Mouse (Mus musculus): ENCODE measurements around the gene Lclat1. TPM values are rescaled to one million over a fixed set of nuclear protein-coding genes. Genes with fewer than 3 reads are reported as not detected.
A peak's percentile ranks its signal among the peaks of the same experiment; 100 is the strongest.

Lclat1 gene
- polyA plus RNA-seq (2012; ENCODE audit: insufficient read depth, insufficient read length, missing spikeins), result 9.6 and 12.0 TPM in 2 replicates

DNA sequence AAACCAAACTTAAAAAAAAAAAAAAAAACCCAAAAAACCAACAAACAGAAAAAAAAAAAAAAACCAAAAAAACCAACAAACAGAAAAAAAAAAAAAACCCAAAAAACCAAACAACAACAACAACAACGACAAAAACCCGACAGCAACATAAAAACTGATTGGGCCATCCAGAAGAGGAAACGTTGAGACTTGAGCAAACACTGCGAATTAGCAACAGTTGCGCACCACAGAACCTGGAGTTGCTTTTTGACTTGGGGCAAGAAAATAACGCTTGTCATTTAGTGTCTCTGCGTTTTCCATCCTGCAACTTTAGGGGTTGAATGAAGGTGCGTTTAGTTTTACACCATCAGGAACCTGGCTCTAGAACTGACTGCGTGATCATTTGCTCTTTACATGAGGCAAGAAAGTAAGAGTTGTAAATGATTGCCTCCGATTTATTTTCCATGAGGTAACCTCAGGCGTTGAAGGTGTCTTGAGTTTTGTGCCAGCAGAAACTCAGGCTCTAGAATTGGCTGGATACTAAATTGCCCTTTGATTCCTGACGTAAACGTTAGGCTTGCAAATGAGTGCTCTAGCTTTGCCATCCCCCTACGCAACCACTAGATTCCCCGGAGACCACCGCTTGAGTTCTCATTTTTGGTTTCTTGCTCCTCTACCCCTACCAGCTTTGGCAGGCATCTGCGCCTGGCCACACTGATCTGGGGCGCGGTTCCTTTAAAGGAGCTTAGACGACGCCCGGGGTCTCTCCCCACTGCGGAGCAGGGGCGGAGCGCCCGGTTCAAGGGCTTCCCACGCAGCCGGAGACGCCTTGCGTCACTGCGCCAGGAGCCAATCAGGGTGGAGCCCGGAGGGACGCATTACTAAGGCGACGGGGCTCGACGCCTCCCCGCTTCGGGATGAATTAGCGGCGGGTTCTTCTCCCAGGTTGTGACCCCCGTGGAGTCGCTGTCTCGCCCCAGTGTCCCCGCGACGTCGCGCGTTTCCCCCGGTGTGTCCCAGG lies at the start of gene Lclat1:
Lclat1 (plus strand) TSS at position 828 of the 1,000 bp plus-strand sequence.
- Histone ChIP-seq H3K4me3 (ENCODE audit: insufficient read depth, low read length) (peak within 1 kb of the TSS; percentile 59), H3K4me1 (ENCODE audit: control insufficient read depth, insufficient read depth, low read length) (peaks cover 9% of the 10 kb centered on the region), H3K27ac (ENCODE audit: insufficient read depth, low read depth, low read length) (no peak within 1 kb of the TSS)
- TF ChIP-seq CTCF (IDR thresholded peaks at IDR 0.05; ENCODE audit: low read depth, low read length) (no peak), POLR2A (IDR thresholded peaks at IDR 0.05; ENCODE audit: borderline replicate concordance, low read depth, low read length) (no peak)

DNA sequence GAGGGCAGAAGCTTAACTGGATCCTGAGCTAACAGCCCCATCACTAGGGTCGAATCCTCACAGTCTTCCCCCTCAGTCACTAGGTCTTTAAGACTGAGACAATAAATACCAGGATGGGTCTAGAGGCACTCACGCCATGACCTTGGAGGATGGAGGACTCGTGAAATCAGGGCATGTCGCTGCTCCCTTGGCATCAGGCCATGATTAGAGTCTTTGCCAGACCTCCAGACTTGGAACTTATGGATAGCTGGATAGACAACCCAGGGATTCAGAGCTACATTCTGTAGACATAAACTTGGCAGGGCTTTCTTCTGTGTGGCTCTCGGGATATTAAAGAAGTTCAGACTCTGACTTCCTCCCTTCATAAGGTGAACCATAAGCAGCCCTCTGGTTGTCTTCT lies 49.5 kb upstream of the Lclat1 start:
- Histone ChIP-seq H3K4me1 (ENCODE audit: control insufficient read depth, insufficient read depth, low read length) (no peaks in the 10 kb centered on the region), H3K4me3 (ENCODE audit: insufficient read depth, low read length) (no peak overlapping the region), H3K27ac (ENCODE audit: insufficient read depth, low read depth, low read length) (no peak overlapping the region)
- TF ChIP-seq POLR2A (IDR thresholded peaks at IDR 0.05; ENCODE audit: borderline replicate concordance, low read depth, low read length), result no peak
- TF ChIP-seq CTCF (IDR thresholded peaks at IDR 0.05; ENCODE audit: low read depth, low read length), result no peak

GRCm38 (mm10) chr17:73060224-73060896 lies 47.4 kb upstream of the Lclat1 start:
- no peaks in the 10 kb centered on the region for H3K4me1 ChIP-seq (ENCODE audit: control insufficient read depth, insufficient read depth, low read length)
- no peak overlapping the region for H3K27ac ChIP-seq (ENCODE audit: insufficient read depth, low read depth, low read length)
- H3K4me3 ChIP-seq (ENCODE audit: insufficient read depth, low read length), result no peak overlapping the region
- TF ChIP-seq CTCF (IDR thresholded peaks at IDR 0.05; ENCODE audit: low read depth, low read length), result no peak
- no peak for TF ChIP-seq POLR2A (IDR thresholded peaks at IDR 0.05; ENCODE audit: borderline replicate concordance, low read depth, low read length)

DNA sequence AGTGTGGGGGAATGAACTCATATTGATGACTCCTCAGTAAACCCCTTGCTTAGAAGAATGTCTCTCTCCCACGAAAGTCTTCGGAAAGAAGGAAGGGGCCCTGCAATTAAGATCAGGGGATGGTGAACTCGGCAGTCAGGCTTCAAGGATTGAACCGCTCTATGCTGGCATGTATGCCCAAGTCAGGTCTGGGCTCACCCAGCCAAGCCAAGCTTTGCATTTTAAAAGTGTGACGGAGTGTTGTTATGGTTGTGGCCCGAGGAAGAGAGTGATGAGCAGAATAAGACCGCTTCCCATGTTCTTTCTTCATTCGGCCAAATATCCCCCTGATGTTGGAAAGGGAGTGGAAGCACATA lies 46.9 kb upstream of the Lclat1 start:
- Histone ChIP-seq H3K4me3 (ENCODE audit: insufficient read depth, low read length) (no peak overlapping the region), H3K4me1 (ENCODE audit: control insufficient read depth, insufficient read depth, low read length) (no peaks in the 10 kb centered on the region), H3K27ac (ENCODE audit: insufficient read depth, low read depth, low read length) (no peak overlapping the region)
- no peak for TF ChIP-seq CTCF (IDR thresholded peaks at IDR 0.05; ENCODE audit: low read depth, low read length)
- no peak for TF ChIP-seq POLR2A (IDR thresholded peaks at IDR 0.05; ENCODE audit: borderline replicate concordance, low read depth, low read length)

- Histone ChIP-seq H3K4me3 (ENCODE audit: insufficient read depth, low read length) (no peak overlapping the region), H3K27ac (ENCODE audit: insufficient read depth, low read depth, low read length) (no peak overlapping the region), H3K4me1 (ENCODE audit: control insufficient read depth, insufficient read depth, low read length) (peaks cover 12% of the 10 kb centered on the region)
- TF ChIP-seq POLR2A (IDR thresholded peaks at IDR 0.05; ENCODE audit: borderline replicate concordance, low read depth, low read length), result no peak
- TF ChIP-seq CTCF (IDR thresholded peaks at IDR 0.05; ENCODE audit: low read depth, low read length), result no peak
Measured at GRCm38 (mm10) chr17:73062701-73063100, 45.1 kb upstream of the Lclat1 start.

DNA sequence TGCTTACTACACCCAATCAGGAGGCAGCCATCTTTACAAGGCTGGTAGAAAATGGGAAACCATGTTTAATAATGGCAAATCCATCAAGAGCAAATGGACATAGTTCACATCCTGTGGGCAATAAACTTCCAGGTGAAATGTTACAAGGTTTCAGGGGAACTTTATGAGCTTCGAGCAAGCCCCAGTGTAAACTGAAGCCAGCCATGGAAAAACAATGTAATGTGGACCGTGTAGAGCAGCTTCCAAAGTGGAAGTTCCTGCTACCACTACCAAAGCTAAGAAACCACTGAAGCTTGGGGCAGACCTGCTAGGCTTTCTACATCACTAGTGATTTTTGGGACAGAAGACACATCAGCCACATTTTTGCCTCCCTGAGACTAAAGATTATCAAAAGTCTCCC lies 44.5 kb upstream of the Lclat1 start:
- Histone ChIP-seq H3K27ac (ENCODE audit: insufficient read depth, low read depth, low read length) (no peak overlapping the region), H3K4me1 (ENCODE audit: control insufficient read depth, insufficient read depth, low read length) (peaks cover 18% of the 10 kb centered on the region), H3K4me3 (ENCODE audit: insufficient read depth, low read length) (no peak overlapping the region)
- TF ChIP-seq POLR2A (IDR thresholded peaks at IDR 0.05; ENCODE audit: borderline replicate concordance, low read depth, low read length) (no peak), CTCF (IDR thresholded peaks at IDR 0.05; ENCODE audit: low read depth, low read length) (no peak)

GRCm38 (mm10) chr17:73063781-73064180 lies 44.0 kb upstream of the Lclat1 start:
- H3K4me3 ChIP-seq (ENCODE audit: insufficient read depth, low read length), result no peak overlapping the region
- peaks cover 21% of the 10 kb centered on the region for H3K4me1 ChIP-seq (ENCODE audit: control insufficient read depth, insufficient read depth, low read length)
- no peak for TF ChIP-seq CTCF (IDR thresholded peaks at IDR 0.05; ENCODE audit: low read depth, low read length)
- TF ChIP-seq POLR2A (IDR thresholded peaks at IDR 0.05; ENCODE audit: borderline replicate concordance, low read depth, low read length), result no peak
- H3K27ac ChIP-seq (ENCODE audit: insufficient read depth, low read depth, low read length), result no peak overlapping the region

GRCm38 (mm10) chr17:73066387-73067169 lies 41.2 kb upstream of the Lclat1 start:
- TF ChIP-seq CTCF (IDR thresholded peaks at IDR 0.05; ENCODE audit: low read depth, low read length) (no peak), POLR2A (IDR thresholded peaks at IDR 0.05; ENCODE audit: borderline replicate concordance, low read depth, low read length) (no peak)
- Histone ChIP-seq H3K27ac (ENCODE audit: insufficient read depth, low read depth, low read length) (peak overlapping the region; percentile 61), H3K4me3 (ENCODE audit: insufficient read depth, low read length) (no peak overlapping the region), H3K4me1 (ENCODE audit: control insufficient read depth, insufficient read depth, low read length) (peaks cover 28% of the 10 kb centered on the region)

GRCm38 (mm10) chr17:73067423-73067822 lies 40.4 kb upstream of the Lclat1 start:
- no peak overlapping the region for H3K4me3 ChIP-seq (ENCODE audit: insufficient read depth, low read length)
- H3K4me1 ChIP-seq (ENCODE audit: control insufficient read depth, insufficient read depth, low read length), result peaks cover 28% of the 10 kb centered on the region
- TF ChIP-seq POLR2A (IDR thresholded peaks at IDR 0.05; ENCODE audit: borderline replicate concordance, low read depth, low read length) (no peak), CTCF (IDR thresholded peaks at IDR 0.05; ENCODE audit: low read depth, low read length) (no peak)
- H3K27ac ChIP-seq (ENCODE audit: insufficient read depth, low read depth, low read length), result peak overlapping the region; percentile 61

All from bone marrow macrophage, adult 2 months (primary cell).